Comparison of ENCODE assay signal across 10 mouse cellular contexts in genomic region chr13:44657905-44658414, GRCm38 (mm10).
DNase-seq lines count a peak whose midpoint lies in the region; ATAC-seq lines count a peak whose summit lies in the region.
"Had no signal": no experiment of that assay in that cellular context is flagged by ENCODE, and none has a peak within 500 bp of the region (broad histone marks: within the 10 kb centered on the region; RNA-seq: fewer than 3 reads in every experiment).

No protein-coding gene starts in this region.

- no peaks in the 10 kb centered on the region for H3K9me3 ChIP-seq in midbrain, embryonic 16.5 days (replicated peaks; ENCODE audit: control insufficient read depth, low read length, poor library complexity, severe bottlenecking)

- H3K36me3 ChIP-seq in midbrain, embryonic 16.5 days (ENCODE audit: control insufficient read depth, insufficient read depth, low read length), result no peaks in the 10 kb centered on the region

- no peak overlapping the region for H3K4me2 ChIP-seq in midbrain, embryonic 16.5 days (ENCODE audit: low read length)

- H3K27me3 ChIP-seq in midbrain, embryonic 16.5 days (ENCODE audit: control insufficient read depth, insufficient read depth, low read depth, low read length), result no peaks in the 10 kb centered on the region
- H3K27me3 ChIP-seq: Patski had no signal

- H3K4me3 ChIP-seq in midbrain, embryonic 16.5 days (ENCODE audit: low read depth, low read length), result no peak overlapping the region

- no peak overlapping the region for H3K9ac ChIP-seq in midbrain, embryonic 16.5 days (ENCODE audit: low read depth, low read length)
- H3K9ac ChIP-seq: liver, postnatal 0 days had no signal

- no peak; the same call in 1 of the 2 replicates for ATAC-seq in midbrain, embryonic 16.5 days
- ATAC-seq in megakaryocyte-erythroid progenitor cell, adult 5-6 weeks (replicated peaks; ENCODE audit: low FRiP score, low TSS enrichment, poor library complexity, severe bottlenecking), result no peak
- ATAC-seq: liver, postnatal 0 days; Patski had no signal

- DNase-seq in adrenal gland, adult (ENCODE audit: inconsistent age in 2 of 2, low spot score in 1 of 2), result peak; percentile 20 to 82
- DNase-seq in adrenal gland, postnatal 4 days (ENCODE audit: low spot score in 2 of 2), result no peak
- DNase-seq in adrenal gland, postnatal 10 days, result peak; percentile 57
- peak; percentile 37 for DNase-seq in kidney, adult 9 months
- peak; percentile 38 to 49 for DNase-seq in layer of hippocampus, postnatal 36 days
- DNase-seq in liver, result no peak
- DNase-seq: liver, postnatal 0 days had no signal

- 73% methylated on average over 10 of the region's 10 CpGs for WGBS in midbrain, embryonic 16.5 days

- H3K27ac ChIP-seq in midbrain, embryonic 16.5 days (ENCODE audit: low read length), result no peak overlapping the region

- no peaks in the 10 kb centered on the region for H3K4me1 ChIP-seq in midbrain, embryonic 16.5 days (ENCODE audit: control insufficient read depth, insufficient read depth, low read length)

Comparison
In these comparisons a context has a peak if more than half of its experiments do, and no peak if none do; other contexts are left out.
1. DNase-seq: peak in adrenal gland, adult (2 of 2), adrenal gland, postnatal 10 days (single experiment), kidney, adult 9 months (single experiment) and layer of hippocampus, postnatal 36 days (2 of 2); none in adrenal gland, postnatal 4 days (0 of 2) and liver (single experiment).